Mouse (Mus musculus) intestine, embryonic 14.5 days (tissue): ENCODE data around the gene Nf1. TPM values are rescaled to one million over a fixed set of nuclear protein-coding genes. Genes with fewer than 3 reads are reported as not detected.

Experiments used
- ATAC-seq: fragments of 200-750 bp; cut with Nextera tagmentation; replicated peaks from 2 replicates; pipeline ENCODE4 v1.8.0; 2017; ENCODE audit warnings: low read depth, moderate number of reproducible peaks, moderate TSS enrichment, moderate library complexity; ENCODE audit not compliant: low FRiP score, low TSS enrichment
- DNase-seq: peaks from one replicate; pipeline ENCODE4 v3.0.0-alpha.2; 2018; ENCODE audit warnings: low spot score
- H3K27ac ChIP-seq: fragments of 300-500 bp; sonication (generic); 2 replicates; pipeline ENCODE4 v1.5.1; 2014; ENCODE audit warnings: low read depth, mild to moderate bottlenecking, control low read depth
- H3K27me3 ChIP-seq: fragments of 300-500 bp; sonication (generic); replicated peaks from 2 replicates; pipeline ENCODE4 v1.6.1; 2014; ENCODE audit warnings: low read length, control low read depth; ENCODE audit not compliant: control insufficient read depth, insufficient read depth
- H3K36me3 ChIP-seq: fragments of 300-500 bp; sonication (generic); 2 replicates; pipeline ENCODE4 v1.6.1; 2014; ENCODE audit warnings: low read length, control low read depth; ENCODE audit not compliant: control insufficient read depth, insufficient read depth
- H3K4me1 ChIP-seq: fragments of 300-500 bp; sonication (generic); replicated peaks from 2 replicates; pipeline ENCODE4 v1.6.1; 2014; ENCODE audit warnings: low read length, control low read depth, mixed read lengths; ENCODE audit not compliant: control insufficient read depth, insufficient read depth
- H3K4me2 ChIP-seq: fragments of 300-500 bp; sonication (generic); 2 replicates; pipeline ENCODE4 v1.6.1; 2014; ENCODE audit warnings: low read length
- H3K4me3 ChIP-seq: fragments of 300-500 bp; sonication (generic); 2 replicates; pipeline ENCODE4 v1.5.1; 2014; ENCODE audit warnings: low read depth, low read length, control low read depth, mixed read lengths
- H3K9ac ChIP-seq: fragments of 300-500 bp; sonication (generic); 2 replicates; pipeline ENCODE4 v1.6.1; 2014; ENCODE audit warnings: mild to moderate bottlenecking, low read length
- H3K9me3 ChIP-seq: fragments of 300-500 bp; sonication (generic); 2 replicates; pipeline ENCODE4 v1.6.1; 2016; ENCODE audit warnings: low read length, control low read depth; ENCODE audit not compliant: control insufficient read depth
- whole genome bisulfite sequencing: fragments of 180-500 bp; shearing (Covaris S2); extraction: QIAGEN DNeasy Blood & Tissue Kit; methylation state at CpG from one replicate; pipeline ENCODE4 v1.1.7; 2014; 5-methylcytosine and 5-hydroxymethylcytosine counted together
- polyA plus RNA-seq: library from polyadenylated mRNA; unstranded; fragments of >200 nt; fragmentation: Nextera tagmentation; extraction: Ambion mirVana; gene quantifications from 2 replicates; pipeline ENCODE4 v1.2.1, GENCODE M21; 2014

Nf1 gene
- polyA plus RNA-seq, 1 experiment from 2014 or later: 10.0 TPM

DNA sequence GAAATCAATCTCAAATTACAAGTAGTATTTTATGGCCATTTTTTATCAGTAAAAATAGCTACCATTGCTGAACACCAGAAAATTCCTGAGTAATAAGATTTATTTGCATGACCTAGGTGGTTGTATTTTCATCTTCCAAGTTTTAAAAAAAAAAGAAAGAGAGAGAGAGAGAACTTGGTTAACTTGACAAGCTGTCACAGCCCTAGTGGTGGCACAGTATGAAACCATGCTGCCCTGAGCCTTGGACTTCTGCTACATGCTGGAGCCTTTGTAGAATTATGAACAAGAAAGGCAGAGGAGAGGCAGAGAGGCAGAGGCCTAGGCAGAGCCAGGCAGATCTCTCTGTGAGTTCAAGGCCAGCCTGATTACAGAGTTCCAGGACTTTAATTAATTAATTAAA, 182.4 kb downstream of the Nf1 start:
- Histone ChIP-seq H3K4me2 (no peak overlapping the region), H3K4me1 (no peaks in the 10 kb centered on the region), H3K4me3 (no peak overlapping the region), H3K27ac (no peak overlapping the region), H3K9ac (no peak overlapping the region), H3K27me3 (no peaks in the 10 kb centered on the region), H3K9me3 (no peaks in the 10 kb centered on the region), H3K36me3 (0 out of 2 replicates have a peak, but pooled peaks cover 11% of the 10 kb centered on the region)
- ATAC-seq: no peak
- DNase-seq: no peak

DNA sequence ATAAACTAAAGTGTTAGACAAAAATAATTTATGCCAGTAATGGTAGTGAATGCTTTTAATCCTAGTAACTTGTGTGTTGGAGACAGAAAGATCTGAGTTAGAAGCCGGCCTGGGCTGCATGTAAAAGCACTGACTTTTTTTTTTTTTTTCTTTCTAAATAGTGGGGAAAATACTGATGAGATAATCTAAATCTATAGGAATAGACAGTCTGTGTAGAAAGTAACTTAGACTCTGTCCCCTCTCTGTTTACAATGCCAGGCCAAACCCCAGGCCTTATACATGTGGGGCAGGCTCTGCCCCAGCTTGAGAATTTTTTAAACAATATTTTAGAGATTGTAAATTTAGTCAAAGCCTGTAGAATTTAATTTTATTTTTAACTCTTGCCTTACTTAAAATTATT, 183.5 kb downstream of the Nf1 start:
- Histone ChIP-seq H3K36me3 (peaks cover 11% of the 10 kb centered on the region; the same call in 1 of the 2 replicates), H3K9ac (no peak overlapping the region), H3K4me3 (no peak overlapping the region), H3K27me3 (no peaks in the 10 kb centered on the region), H3K9me3 (no peaks in the 10 kb centered on the region), H3K27ac (no peak overlapping the region), H3K4me1 (no peaks in the 10 kb centered on the region), H3K4me2 (no peak overlapping the region)
- ATAC-seq (no peak), DNase-seq (no peak)
- 72% methylated on average over 1 of the region's 1 CpGs for WGBS

DNA sequence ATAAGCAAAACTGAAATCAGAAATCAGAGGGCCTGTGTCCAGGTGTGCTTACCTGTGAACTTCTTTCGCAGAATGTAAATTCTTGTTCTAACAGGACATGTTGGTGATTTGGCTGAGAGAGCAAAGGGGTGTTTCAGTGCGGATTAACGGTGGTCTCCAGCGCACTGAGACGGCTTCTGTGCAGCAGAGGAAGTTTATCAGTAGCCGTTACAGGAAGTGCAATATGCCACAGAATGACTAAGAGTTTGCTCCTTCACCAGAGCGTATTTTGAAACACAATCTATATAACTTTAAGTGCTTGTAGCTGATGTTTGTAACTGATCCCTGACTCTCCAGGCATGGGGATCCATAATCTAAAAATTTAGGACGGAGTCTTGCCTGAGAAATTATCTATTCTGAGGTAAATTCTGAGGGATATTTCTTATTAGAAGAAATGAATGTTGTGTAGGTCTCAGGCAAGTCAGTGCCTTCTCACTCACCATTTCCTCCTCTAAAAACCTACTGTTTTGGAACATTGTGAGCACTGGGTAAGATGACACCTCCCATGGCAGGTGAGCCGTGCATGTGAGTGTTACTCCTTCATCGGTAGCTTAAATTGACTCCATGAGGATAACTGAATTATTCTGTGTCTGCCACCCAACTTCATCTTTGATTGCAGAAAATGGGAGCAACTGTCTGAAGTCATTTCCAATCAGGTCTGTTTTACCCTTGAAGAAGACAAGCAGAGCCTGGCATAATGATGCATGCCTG, 184.2 kb downstream of the Nf1 start, which contains the start of gene Evi2b:
Gene Evi2b, minus strand, starts transcription at position 203 of the 750 bp plus-strand sequence.
- WGBS: 64% methylated on average over 10 of the region's 10 CpGs
- Histone ChIP-seq H3K4me2 (no peak within 1 kb of the TSS), H3K27ac (no peak within 1 kb of the TSS)

DNA sequence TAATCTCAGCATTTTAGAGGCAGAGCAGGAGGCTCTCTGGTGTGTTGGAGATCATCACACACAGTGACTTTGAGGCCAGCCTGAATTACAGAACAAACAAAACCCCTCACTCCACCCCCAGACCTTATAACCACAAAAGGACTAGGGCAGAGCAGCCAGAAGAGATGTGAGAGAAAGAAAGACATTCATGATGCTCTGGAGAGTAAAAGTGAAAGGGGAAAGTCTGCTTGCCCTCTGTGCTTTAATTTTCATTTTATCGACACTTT, 184.8 kb downstream of the Nf1 start:
- DNase-seq (no peak), ATAC-seq (no peak)
- no peak overlapping the region for H3K9ac ChIP-seq
- no peaks in the 10 kb centered on the region for H3K27me3 ChIP-seq
- 83% methylated on average over 1 of the region's 1 CpGs for WGBS
- no peak overlapping the region for H3K4me3 ChIP-seq
- no peak overlapping the region for H3K27ac ChIP-seq
- H3K4me1 ChIP-seq: no peaks in the 10 kb centered on the region
- H3K4me2 ChIP-seq: no peak overlapping the region
- H3K36me3 ChIP-seq: peaks cover 17% of the 10 kb centered on the region
- no peaks in the 10 kb centered on the region for H3K9me3 ChIP-seq

More for the DNA sequence above, 184.2 kb downstream of the Nf1 start, which contains the start of gene Evi2b:
- DNase-seq (no peak), ATAC-seq (no peak)
- H3K9ac ChIP-seq: no peak within 1 kb of the TSS
- peaks cover 17% of the 10 kb centered on the region for H3K36me3 ChIP-seq
- no peaks in the 10 kb centered on the region for H3K9me3 ChIP-seq
- no peak within 1 kb of the TSS for H3K4me3 ChIP-seq
- H3K27me3 ChIP-seq: no peaks in the 10 kb centered on the region
- no peaks in the 10 kb centered on the region for H3K4me1 ChIP-seq

- ATAC-seq (no peak), DNase-seq (no peak)
- Histone ChIP-seq H3K4me2 (no peak overlapping the region), H3K4me1 (no peaks in the 10 kb centered on the region), H3K9ac (no peak overlapping the region), H3K4me3 (no peak overlapping the region), H3K27ac (no peak overlapping the region), H3K36me3 (peaks cover 19% of the 10 kb centered on the region), H3K27me3 (no peaks in the 10 kb centered on the region), H3K9me3 (no peaks in the 10 kb centered on the region)
- 85% methylated on average over 3 of the region's 3 CpGs for WGBS
These were observed 187.1 kb downstream of the Nf1 start for GRCm38 (mm10) chr11:79526549-79526948.

GRCm38 (mm10) chr11:79527015-79527738, 187.7 kb downstream of the Nf1 start:
- ATAC-seq (no peak), DNase-seq (no peak)
- no peak overlapping the region for H3K9ac ChIP-seq
- H3K36me3 ChIP-seq: peaks cover 25% of the 10 kb centered on the region
- H3K4me3 ChIP-seq: no peak overlapping the region
- no peak overlapping the region for H3K27ac ChIP-seq
- H3K9me3 ChIP-seq: no peaks in the 10 kb centered on the region
- no peaks in the 10 kb centered on the region for H3K27me3 ChIP-seq
- WGBS: 73% methylated on average over 15 of the region's 15 CpGs
- H3K4me2 ChIP-seq: no peak overlapping the region
- H3K4me1 ChIP-seq: no peaks in the 10 kb centered on the region

DNA sequence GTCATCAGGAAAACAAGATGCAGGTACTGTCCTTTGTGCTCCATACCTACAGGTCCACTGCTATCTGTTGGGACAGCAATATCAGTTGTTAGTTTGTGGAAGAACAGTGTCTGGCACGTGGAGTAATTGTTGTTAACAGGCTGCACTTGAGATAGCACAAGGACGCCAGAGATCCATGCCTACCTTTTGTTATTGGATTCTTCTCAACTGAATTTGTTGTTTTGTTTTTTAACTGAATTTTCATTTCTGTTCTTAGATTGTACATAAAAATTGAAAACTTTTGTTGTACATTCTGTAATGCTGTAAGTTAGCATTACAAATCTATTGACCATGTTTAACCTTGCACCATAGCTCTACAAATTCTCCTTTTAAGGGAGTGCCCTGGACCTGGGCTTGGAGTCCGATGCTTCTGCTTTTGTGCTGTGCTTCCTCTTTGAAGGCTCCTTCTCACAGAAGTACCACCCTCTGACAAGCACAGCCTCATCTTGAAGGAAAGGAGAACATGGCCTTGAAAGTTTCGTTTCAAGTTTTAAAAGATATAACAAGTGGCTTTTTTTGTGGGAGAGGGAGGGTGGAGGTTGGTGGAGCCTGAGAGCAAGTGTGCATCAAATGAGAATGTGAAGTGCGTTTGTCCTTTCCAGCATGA, 188.4 kb downstream of the Nf1 start:
- H3K9ac ChIP-seq: no peak overlapping the region
- H3K27ac ChIP-seq: no peak overlapping the region
- WGBS: 87% methylated on average over 5 of the region's 5 CpGs
- ATAC-seq: no peak
- no peaks in the 10 kb centered on the region for H3K4me1 ChIP-seq
- H3K4me2 ChIP-seq: no peak overlapping the region
- H3K9me3 ChIP-seq: no peaks in the 10 kb centered on the region
- H3K4me3 ChIP-seq: no peak overlapping the region
- H3K27me3 ChIP-seq: no peaks in the 10 kb centered on the region
- DNase-seq: no peak
- peaks cover 25% of the 10 kb centered on the region for H3K36me3 ChIP-seq

- no peak overlapping the region for H3K9ac ChIP-seq
- WGBS: 88% methylated on average over 3 of the region's 3 CpGs
- peaks cover 25% of the 10 kb centered on the region for H3K36me3 ChIP-seq
- no peak overlapping the region for H3K4me2 ChIP-seq
- no peak overlapping the region for H3K27ac ChIP-seq
- no peaks in the 10 kb centered on the region for H3K4me1 ChIP-seq
- H3K27me3 ChIP-seq: no peaks in the 10 kb centered on the region
- no peak for ATAC-seq
- H3K4me3 ChIP-seq: no peak overlapping the region
- DNase-seq: no peak
- H3K9me3 ChIP-seq: no peaks in the 10 kb centered on the region
These were observed 189.1 kb downstream of the Nf1 start for GRCm38 (mm10) chr11:79528601-79529000.
